Mouse (Mus musculus) thymus, adult 2 months (tissue): ENCODE measurements around the gene Glis3. TPM values are rescaled to one million over a fixed set of nuclear protein-coding genes. Genes with fewer than 3 reads are reported as not detected.

Source experiments
- DNase-seq: peaks from one replicate; pipeline ENCODE4 v3.0.0; 2021
- H3K27ac ChIP-seq: fragments of 200-500 bp; 2 replicates; pipeline ENCODE4 v1.5.1; 2012; ENCODE audit warnings: low read length, control low read depth; ENCODE audit not compliant: control insufficient read depth, insufficient read depth
- H3K27me3 ChIP-seq: fragments of 200-500 bp; 2 replicates; pipeline ENCODE4 v1.6.1; 2012; ENCODE audit warnings: mild to moderate bottlenecking, low read length, moderate library complexity, mixed read lengths; ENCODE audit not compliant: control insufficient read depth, insufficient read depth
- H3K36me3 ChIP-seq: fragments of 200-500 bp; 2 replicates; pipeline ENCODE4 v1.6.1; 2012; ENCODE audit warnings: mild to moderate bottlenecking, low read length, moderate library complexity; ENCODE audit not compliant: control insufficient read depth, insufficient read depth
- H3K4me1 ChIP-seq: fragments of 200-500 bp; replicated peaks from 2 replicates; pipeline ENCODE4 v1.6.1; 2012; ENCODE audit warnings: low read length; ENCODE audit not compliant: control insufficient read depth, insufficient read depth
- H3K4me3 ChIP-seq: fragments of 200-500 bp; 2 replicates; pipeline ENCODE4 v1.5.1; 2012; ENCODE audit warnings: mild to moderate bottlenecking, low read length, control low read depth, moderate library complexity; ENCODE audit not compliant: control insufficient read depth, insufficient read depth
- CTCF ChIP-seq: fragments of 200-500 bp; IDR thresholded peaks from 2 replicates; pipeline ENCODE4 v1.5.1; 2012; ENCODE audit warnings: mild to moderate bottlenecking, control low read depth, low read length, moderate library complexity, borderline replicate concordance; ENCODE audit not compliant: control insufficient read depth, poor library complexity, insufficient read depth; ENCODE audit errors: extremely low read depth
- POLR2A ChIP-seq: fragments of 200-500 bp; IDR thresholded peaks from 2 replicates; pipeline ENCODE4 v1.6.1; 2012; ENCODE audit warnings: mild to moderate bottlenecking, low read length, control low read depth, moderate library complexity; ENCODE audit not compliant: control insufficient read depth, poor library complexity, insufficient read depth; ENCODE audit errors: extremely low read depth
- WGBS: fragments of 180-500 bp; shearing (Covaris S2); methylation state at CpG from one replicate; pipeline ENCODE4 v1.1.7; 2018; 5-methylcytosine and 5-hydroxymethylcytosine counted together
- polyA plus RNA-seq: library from polyadenylated mRNA; depleted of rRNA; stranded (reverse); fragments of >200 nt; gene quantifications from 2 replicates; pipeline ENCODE4 v1.2.3, GENCODE M21; 2012

The Glis3 gene
- polyA plus RNA-seq, 1 experiment = 1.8 TPM

GRCm38 (mm10) chr19:28520128-28520745 is 159.6 kb downstream of the Glis3 start:
- Histone ChIP-seq H3K27ac (no peak overlapping the region), H3K27me3 (no peaks in the 10 kb centered on the region), H3K4me1 (no peaks in the 10 kb centered on the region), H3K4me3 (no peak overlapping the region), H3K36me3 (no peaks in the 10 kb centered on the region)
- no peak for DNase-seq
- no peak for TF ChIP-seq POLR2A
- TF ChIP-seq CTCF = no peak
- WGBS = 97% methylated on average over 8 of the region's 8 CpGs

GRCm38 (mm10) chr19:28519296-28519695 is 160.6 kb downstream of the Glis3 start:
- 81% methylated on average over 3 of the region's 3 CpGs for WGBS
- no peaks in the 10 kb centered on the region for H3K36me3 ChIP-seq
- H3K4me3 ChIP-seq = no peak overlapping the region
- no peaks in the 10 kb centered on the region for H3K27me3 ChIP-seq
- H3K4me1 ChIP-seq = no peaks in the 10 kb centered on the region
- no peak for DNase-seq
- H3K27ac ChIP-seq = no peak overlapping the region
- TF ChIP-seq POLR2A (no peak), CTCF (no peak)

GRCm38 (mm10) chr19:28518846-28519245 is 161.0 kb downstream of the Glis3 start:
- no peak for DNase-seq
- TF ChIP-seq POLR2A (no peak), CTCF (no peak)
- Histone ChIP-seq H3K4me3 (no peak overlapping the region), H3K27me3 (no peaks in the 10 kb centered on the region), H3K36me3 (no peaks in the 10 kb centered on the region), H3K4me1 (no peaks in the 10 kb centered on the region), H3K27ac (no peak overlapping the region)
- 67% methylated on average over 6 of the region's 6 CpGs for WGBS

GRCm38 (mm10) chr19:28518266-28518665 is 161.6 kb downstream of the Glis3 start:
- Histone ChIP-seq H3K4me1 (no peaks in the 10 kb centered on the region), H3K36me3 (no peaks in the 10 kb centered on the region), H3K4me3 (no peak overlapping the region), H3K27me3 (no peaks in the 10 kb centered on the region), H3K27ac (no peak overlapping the region)
- DNase-seq = no peak
- TF ChIP-seq POLR2A (no peak), CTCF (no peak)
- WGBS = 93% methylated on average over 5 of the region's 5 CpGs

GRCm38 (mm10) chr19:28517464-28518080 is 162.3 kb downstream of the Glis3 start:
- no peaks in the 10 kb centered on the region for H3K36me3 ChIP-seq
- H3K27me3 ChIP-seq = no peaks in the 10 kb centered on the region
- no peak overlapping the region for H3K4me3 ChIP-seq
- H3K27ac ChIP-seq = no peak overlapping the region
- WGBS = 92% methylated on average over 9 of the region's 9 CpGs
- TF ChIP-seq CTCF (no peak), POLR2A (no peak)
- no peaks in the 10 kb centered on the region for H3K4me1 ChIP-seq
- DNase-seq = no peak

- Histone ChIP-seq H3K36me3 (no peaks in the 10 kb centered on the region), H3K4me3 (no peak overlapping the region), H3K27me3 (no peaks in the 10 kb centered on the region), H3K4me1 (no peaks in the 10 kb centered on the region), H3K27ac (no peak overlapping the region)
- no peak for DNase-seq
- no peak for TF ChIP-seq CTCF
- no peak for TF ChIP-seq POLR2A
- WGBS = 66% methylated on average over 6 of the region's 6 CpGs
Observed at GRCm38 (mm10) chr19:28516487-28516886, 163.4 kb downstream of the Glis3 start.
